Mouse (Mus musculus) gonadal fat pad, adult 2 months (tissue): ENCODE measurements around the gene Alkbh6. TPM values are rescaled to one million over a fixed set of nuclear protein-coding genes. Genes with fewer than 3 reads are reported as not detected.

Experiments used
- polyA plus RNA-seq: library from polyadenylated mRNA; depleted of rRNA; stranded (reverse); fragments of >200 nt; gene quantifications from 2 replicates; pipeline ENCODE4 v1.2.3, GENCODE M21; 2012; rRNA removed

Alkbh6 gene
- polyA plus RNA-seq, 1 experiment = 105 TPM

Other genes with a start within 250 kb of the Alkbh6 start
- gene Zfp82, start 235.8 kb upstream of the Alkbh6 start, polyA plus RNA-seq = 0.11 and 0.27 TPM in 2 replicates
- 0.15 and 0.46 TPM in 2 replicates for gene Gm26920, start 218.3 kb upstream of the Alkbh6 start, polyA plus RNA-seq
- gene Zfp566, start 218.2 kb upstream of the Alkbh6 start, polyA plus RNA-seq = 2.9 and 3.0 TPM in 2 replicates
- 16.3 and 16.5 TPM in 2 replicates for gene Zfp260, start 213.9 kb upstream of the Alkbh6 start, polyA plus RNA-seq
- 0.82 and 2.0 TPM in 2 replicates for gene Zfp382, start 186.8 kb upstream of the Alkbh6 start, polyA plus RNA-seq
- gene Zfp146, start 139.0 kb upstream of the Alkbh6 start, polyA plus RNA-seq = 16.4 and 18.3 TPM in 2 replicates
- gene Cox7a1, start 124.6 kb upstream of the Alkbh6 start, polyA plus RNA-seq = 7.4 and 16.8 TPM in 2 replicates
- 854 and 1,031 TPM in 2 replicates for gene Capns1, start 109.9 kb upstream of the Alkbh6 start, polyA plus RNA-seq
- gene Polr2i, start 76.8 kb upstream of the Alkbh6 start, polyA plus RNA-seq = 127 and 134 TPM in 2 replicates
- 63.0 and 64.8 TPM in 2 replicates for gene Tbcb, start 76.4 kb upstream of the Alkbh6 start, polyA plus RNA-seq
- gene Ovol3, start 73.0 kb upstream of the Alkbh6 start, polyA plus RNA-seq = not detected in 2 replicates
- gene Thap8, start 28.6 kb upstream of the Alkbh6 start, polyA plus RNA-seq = 0.96 and 1.3 TPM in 2 replicates
- gene Wdr62, start 28.3 kb upstream of the Alkbh6 start, polyA plus RNA-seq = 28.2 and 30.8 TPM in 2 replicates
- 6.3 and 12.5 TPM in 2 replicates for gene Clip3, start 17.0 kb upstream of the Alkbh6 start, polyA plus RNA-seq
- gene Syne4, start 6.1 kb downstream of the Alkbh6 start, polyA plus RNA-seq = 5.4 and 7.2 TPM in 2 replicates
- gene E130208F15Rik, start 13.0 kb downstream of the Alkbh6 start, polyA plus RNA-seq = 1.1 and 1.7 TPM in 2 replicates
- 16.8 and 17.2 TPM in 2 replicates for gene Sdhaf1, start 15.2 kb downstream of the Alkbh6 start, polyA plus RNA-seq
- gene Lrfn3, start 54.1 kb downstream of the Alkbh6 start, polyA plus RNA-seq = 2.6 and 3.8 TPM in 2 replicates
- 156 and 182 TPM in 2 replicates for gene Tyrobp, start 105.0 kb downstream of the Alkbh6 start, polyA plus RNA-seq
- 6.8 and 10.8 TPM in 2 replicates for gene Hcst, start 111.1 kb downstream of the Alkbh6 start, polyA plus RNA-seq
- 1.8 and 2.6 TPM in 2 replicates for gene Nfkbid, start 113.0 kb downstream of the Alkbh6 start, polyA plus RNA-seq
- gene Aplp1, start 136.8 kb downstream of the Alkbh6 start, polyA plus RNA-seq = 2.5 and 5.4 TPM in 2 replicates
- not detected in 2 replicates for gene Kirrel2, start 149.0 kb downstream of the Alkbh6 start, polyA plus RNA-seq
- not detected in 2 replicates for gene Nphs1, start 149.6 kb downstream of the Alkbh6 start, polyA plus RNA-seq
- gene Prodh2, start 184.9 kb downstream of the Alkbh6 start, polyA plus RNA-seq = 0.19 and 0.20 TPM in 2 replicates
- gene Arhgap33, start 226.3 kb downstream of the Alkbh6 start, polyA plus RNA-seq = 9.3 and 13.5 TPM in 2 replicates
- 68.9 and 72.1 TPM in 2 replicates for gene Hspb6, start 243.5 kb downstream of the Alkbh6 start, polyA plus RNA-seq
- gene Proser3, start 243.6 kb downstream of the Alkbh6 start, polyA plus RNA-seq = 13.3 and 13.9 TPM in 2 replicates